In genomic region chr7:68160094-68160791, GRCm38 (mm10) we compare ENCODE assay signal across 10 mouse cellular contexts.
A peak's percentile ranks its signal among the peaks of the same experiment; 100 is the strongest.
DNase-seq lines count a peak whose midpoint lies in the region; ATAC-seq and TF ChIP-seq lines count a peak whose summit lies in the region.
"Had no signal": no experiment of that assay in that cellular context is flagged by ENCODE, and none has a peak within 500 bp of the region (broad histone marks: within the 10 kb centered on the region; RNA-seq: fewer than 3 reads in every experiment).

No protein-coding gene starts in this region.

- ATAC-seq in hindbrain, postnatal 0 days = no peak
- no peak for ATAC-seq in hindbrain, embryonic 14.5 days (ENCODE audit: low FRiP score)
- ATAC-seq in stomach, embryonic 14.5 days (ENCODE audit: insufficient number of reproducible peaks, insufficient read depth, low FRiP score, low read depth) = peak; percentile 49; the same call in 1 of the 2 replicates
- ATAC-seq in stomach, postnatal 0 days (ENCODE audit: low FRiP score, low TSS enrichment) = no peak
- ATAC-seq in intestine, embryonic 15.5 days = peak; percentile 72

- DNase-seq in hindbrain, postnatal 0 days (ENCODE audit: low spot score) = no peak
- no peak for DNase-seq in hindbrain, embryonic 14.5 days (ENCODE audit: low spot score)
- DNase-seq in stomach, postnatal 0 days (ENCODE audit: low spot score) = no peak
- DNase-seq in adrenal gland, adult (ENCODE audit: inconsistent age in 2 of 2, low spot score in 1 of 2) = no peak
- no peak for DNase-seq in ovary, adult 18-20 months (ENCODE audit: low spot score)
- DNase-seq: kidney, postnatal 36 days; right cerebral cortex, adult 18-20 months had no signal

- TF ChIP-seq CTCF in hindbrain, postnatal 0 days (IDR thresholded peaks at IDR 0.05; ENCODE audit: low read depth) = no peak
- no peak for TF ChIP-seq CTCF in stomach, postnatal 0 days (IDR thresholded peaks at IDR 0.05; ENCODE audit: low read depth)

- no peak overlapping the region for H3K9ac ChIP-seq in hindbrain, postnatal 0 days (replicated peaks; ENCODE audit: low read length)
- no peak overlapping the region for H3K9ac ChIP-seq in hindbrain, embryonic 14.5 days
- no peak overlapping the region for H3K9ac ChIP-seq in stomach, embryonic 14.5 days (replicated peaks; ENCODE audit: low read depth, low read length)
- H3K9ac ChIP-seq in stomach, postnatal 0 days (ENCODE audit: low read length) = no peak overlapping the region
- no peak overlapping the region for H3K9ac ChIP-seq in intestine, embryonic 15.5 days
- H3K9ac ChIP-seq: embryonic facial prominence, embryonic 12.5 days had no signal

- no peak for TF ChIP-seq EP300 in stomach, postnatal 0 days (optimal IDR thresholded peaks at IDR 0.05)

- H3K27me3 ChIP-seq in hindbrain, postnatal 0 days (ENCODE audit: insufficient read depth, low read length) = no peaks in the 10 kb centered on the region
- no peaks in the 10 kb centered on the region for H3K27me3 ChIP-seq in hindbrain, embryonic 14.5 days (ENCODE audit: control insufficient read depth, insufficient read depth, low read length)
- H3K27me3 ChIP-seq in stomach, embryonic 14.5 days (ENCODE audit: control insufficient read depth, insufficient read depth, low read length) = no peaks in the 10 kb centered on the region
- no peaks in the 10 kb centered on the region for H3K27me3 ChIP-seq in stomach, postnatal 0 days (ENCODE audit: control insufficient read depth, insufficient read depth, low read length)
- H3K27me3 ChIP-seq in intestine, embryonic 15.5 days (replicated peaks) = no peaks in the 10 kb centered on the region
- H3K27me3 ChIP-seq: embryonic facial prominence, embryonic 12.5 days had no signal

- H3K4me3 ChIP-seq in hindbrain, postnatal 0 days (ENCODE audit: low read length) = no peak overlapping the region
- H3K4me3 ChIP-seq in hindbrain, embryonic 14.5 days (replicated peaks; ENCODE audit: low read length) = no peak overlapping the region
- H3K4me3 ChIP-seq in stomach, embryonic 14.5 days (ENCODE audit: low read depth, low read length) = no peak overlapping the region
- H3K4me3 ChIP-seq in stomach, postnatal 0 days (ENCODE audit: low read depth, low read length) = no peak overlapping the region
- H3K4me3 ChIP-seq in intestine, embryonic 15.5 days (replicated peaks) = no peak overlapping the region
- H3K4me3 ChIP-seq: embryonic facial prominence, embryonic 12.5 days had no signal

- no peak overlapping the region for H3K4me2 ChIP-seq in hindbrain, postnatal 0 days (ENCODE audit: low read depth, low read length)
- H3K4me2 ChIP-seq in hindbrain, embryonic 14.5 days (replicated peaks) = no peak overlapping the region
- no peak overlapping the region for H3K4me2 ChIP-seq in stomach, embryonic 14.5 days (replicated peaks; ENCODE audit: low read depth, low read length)
- no peak overlapping the region; the same call in 1 of the 2 replicates for H3K4me2 ChIP-seq in stomach, postnatal 0 days (replicated peaks; ENCODE audit: low read depth)
- H3K4me2 ChIP-seq in intestine, embryonic 15.5 days (replicated peaks) = no peak overlapping the region
- H3K4me2 ChIP-seq: embryonic facial prominence, embryonic 12.5 days had no signal

- H3K36me3 ChIP-seq in hindbrain, postnatal 0 days (ENCODE audit: insufficient read depth, low read length) = no peaks in the 10 kb centered on the region
- H3K36me3 ChIP-seq in hindbrain, embryonic 14.5 days (replicated peaks; ENCODE audit: control insufficient read depth, insufficient read depth) = no peaks in the 10 kb centered on the region
- no peaks in the 10 kb centered on the region for H3K36me3 ChIP-seq in stomach, embryonic 14.5 days (ENCODE audit: control insufficient read depth, insufficient read depth, low read length)
- H3K36me3 ChIP-seq in stomach, postnatal 0 days (ENCODE audit: control insufficient read depth, insufficient read depth, low read length) = no peaks in the 10 kb centered on the region
- no peaks in the 10 kb centered on the region for H3K36me3 ChIP-seq in intestine, embryonic 15.5 days

- 35% methylated on average over 13 of the region's 13 CpGs for WGBS in hindbrain, postnatal 0 days
- 43% methylated on average over 13 of the region's 13 CpGs for WGBS in hindbrain, embryonic 14.5 days
- WGBS in stomach, embryonic 14.5 days = 29% methylated on average over 13 of the region's 13 CpGs
- WGBS in stomach, postnatal 0 days = 39% methylated on average over 13 of the region's 13 CpGs
- WGBS in intestine, embryonic 15.5 days = 34% methylated on average over 13 of the region's 13 CpGs

- 0 out of 2 replicates have a peak overlapping the region, but pooled peaks have one; percentile 11 for H3K27ac ChIP-seq in hindbrain, postnatal 0 days
- no peak overlapping the region for H3K27ac ChIP-seq in hindbrain, embryonic 14.5 days
- H3K27ac ChIP-seq in stomach, embryonic 14.5 days (ENCODE audit: low read length) = no peak overlapping the region
- no peak overlapping the region for H3K27ac ChIP-seq in stomach, postnatal 0 days (replicated peaks)
- no peak overlapping the region for H3K27ac ChIP-seq in intestine, embryonic 15.5 days
- H3K27ac ChIP-seq: embryonic facial prominence, embryonic 12.5 days had no signal

- no peaks in the 10 kb centered on the region for H3K9me3 ChIP-seq in hindbrain, postnatal 0 days (ENCODE audit: low read length)
- no peaks in the 10 kb centered on the region for H3K9me3 ChIP-seq in hindbrain, embryonic 14.5 days (ENCODE audit: control insufficient read depth, low read length)
- H3K9me3 ChIP-seq in stomach, embryonic 14.5 days (ENCODE audit: control insufficient read depth, low read depth, low read length) = no peaks in the 10 kb centered on the region
- H3K9me3 ChIP-seq in stomach, postnatal 0 days (ENCODE audit: control insufficient read depth, low read length) = no peaks in the 10 kb centered on the region
- no peaks in the 10 kb centered on the region for H3K9me3 ChIP-seq in intestine, embryonic 15.5 days
- H3K9me3 ChIP-seq: embryonic facial prominence, embryonic 12.5 days had no signal

- peaks cover 8% of the 10 kb centered on the region; the same call in 1 of the 2 replicates for H3K4me1 ChIP-seq in hindbrain, postnatal 0 days (ENCODE audit: insufficient read depth, low read length)
- peaks cover 26% of the 10 kb centered on the region for H3K4me1 ChIP-seq in hindbrain, embryonic 14.5 days (replicated peaks; ENCODE audit: control insufficient read depth, insufficient read depth, low read length)
- H3K4me1 ChIP-seq in stomach, embryonic 14.5 days (ENCODE audit: control insufficient read depth, insufficient read depth, low read length) = peaks cover 11% of the 10 kb centered on the region
- H3K4me1 ChIP-seq in stomach, postnatal 0 days (replicated peaks; ENCODE audit: control insufficient read depth, insufficient read depth) = no peaks in the 10 kb centered on the region
- peaks cover 14% of the 10 kb centered on the region; the same call in 1 of the 2 replicates for H3K4me1 ChIP-seq in intestine, embryonic 15.5 days (replicated peaks)

Comparison
In these comparisons a context has a peak if more than half of its experiments do, and no peak if none do; other contexts are left out.
1. ATAC-seq: peak in stomach, embryonic 14.5 days (single experiment) and intestine, embryonic 15.5 days (single experiment); none in hindbrain, postnatal 0 days (single experiment), hindbrain, embryonic 14.5 days (single experiment) and stomach, postnatal 0 days (single experiment).